8 mouse cellular contexts compared by ENCODE assay signal in genomic region chr1:152573470-152574059, GRCm38 (mm10).
DNase-seq lines count a peak whose midpoint lies in the region; ATAC-seq and TF ChIP-seq lines count a peak whose summit lies in the region.
"Had no signal": no experiment of that assay in that cellular context is flagged by ENCODE, and none has a peak within 500 bp of the region (broad histone marks: within the 10 kb centered on the region; RNA-seq: fewer than 3 reads in every experiment).

No protein-coding gene starts in this region.

- no peak for TF ChIP-seq CTCF in cerebellum, adult 2 months (IDR thresholded peaks at IDR 0.05; ENCODE audit: borderline replicate concordance, insufficient read depth, low read depth, low read length)

- no peak for ATAC-seq in heart, embryonic 15.5 days (replicated peaks; ENCODE audit: insufficient number of reproducible peaks, insufficient read depth, low FRiP score, low read depth)
- ATAC-seq in embryonic facial prominence, embryonic 13.5 days (ENCODE audit: insufficient number of reproducible peaks, insufficient read depth, low FRiP score, low TSS enrichment, low read depth): no peak

- no peaks in the 10 kb centered on the region for H3K9me3 ChIP-seq in heart, embryonic 15.5 days (replicated peaks)
- no peaks in the 10 kb centered on the region for H3K9me3 ChIP-seq in embryonic facial prominence, embryonic 13.5 days
- no peaks in the 10 kb centered on the region for H3K9me3 ChIP-seq in limb, embryonic 10.5 days (replicated peaks)

- H3K4me3 ChIP-seq in heart, embryonic 15.5 days: no peak overlapping the region
- no peak overlapping the region for H3K4me3 ChIP-seq in embryonic facial prominence, embryonic 13.5 days
- H3K4me3 ChIP-seq in limb, embryonic 10.5 days: no peak overlapping the region
- H3K4me3 ChIP-seq in cerebellum, adult 2 months (replicated peaks; ENCODE audit: insufficient read depth, low read depth, low read length): no peak overlapping the region

- TF ChIP-seq POLR2A in cerebellum, adult 2 months (IDR thresholded peaks at IDR 0.05; ENCODE audit: borderline replicate concordance, insufficient read depth, low read length): no peak

- H3K27ac ChIP-seq in heart, embryonic 15.5 days: peak overlapping the region; percentile 35
- H3K27ac ChIP-seq in embryonic facial prominence, embryonic 13.5 days: 0 out of 2 replicates have a peak overlapping the region, but pooled peaks have one; percentile 19
- 0 out of 2 replicates have a peak overlapping the region, but pooled peaks have one; percentile 7 for H3K27ac ChIP-seq in limb, embryonic 10.5 days
- H3K27ac ChIP-seq in cerebellum, adult 2 months (ENCODE audit: insufficient read depth, low read length): no peak overlapping the region
- H3K27ac ChIP-seq: hindbrain, embryonic 14.5 days had no signal

- H3K4me1 ChIP-seq in heart, embryonic 15.5 days (replicated peaks): peaks cover 59% of the 10 kb centered on the region
- H3K4me1 ChIP-seq in embryonic facial prominence, embryonic 13.5 days: peaks cover 50% of the 10 kb centered on the region
- H3K4me1 ChIP-seq in limb, embryonic 10.5 days: peaks cover 50% of the 10 kb centered on the region
- peaks cover 9% of the 10 kb centered on the region; the same call in 1 of the 2 replicates for H3K4me1 ChIP-seq in cerebellum, adult 2 months (ENCODE audit: control insufficient read depth, insufficient read depth, low read length)

- H3K27me3 ChIP-seq in heart, embryonic 15.5 days: no peaks in the 10 kb centered on the region
- peaks cover 8% of the 10 kb centered on the region; the same call in 1 of the 2 replicates for H3K27me3 ChIP-seq in embryonic facial prominence, embryonic 13.5 days
- no peaks in the 10 kb centered on the region for H3K27me3 ChIP-seq in limb, embryonic 10.5 days (ENCODE audit: low read depth, poor library complexity, severe bottlenecking)
- H3K27me3 ChIP-seq in cerebellum, adult 2 months (ENCODE audit: control insufficient read depth, insufficient read depth, low read length): no peaks in the 10 kb centered on the region

- H3K36me3 ChIP-seq in heart, embryonic 15.5 days: peaks cover 10% of the 10 kb centered on the region; the same call in 1 of the 2 replicates
- peaks cover 9% of the 10 kb centered on the region for H3K36me3 ChIP-seq in embryonic facial prominence, embryonic 13.5 days
- H3K36me3 ChIP-seq in limb, embryonic 10.5 days: peaks cover 30% of the 10 kb centered on the region

- no peak overlapping the region for H3K9ac ChIP-seq in heart, embryonic 15.5 days
- no peak overlapping the region for H3K9ac ChIP-seq in embryonic facial prominence, embryonic 13.5 days
- H3K9ac ChIP-seq: hindbrain, embryonic 14.5 days had no signal

- WGBS in heart, embryonic 15.5 days: 36% methylated on average over 8 of the region's 8 CpGs
- WGBS in embryonic facial prominence, embryonic 13.5 days: 68% methylated on average over 8 of the region's 8 CpGs
- 61% methylated on average over 8 of the region's 8 CpGs for WGBS in limb, embryonic 10.5 days
- WGBS in cerebellum, adult 2 months: 59% methylated on average over 8 of the region's 8 CpGs

- H3K4me2 ChIP-seq in heart, embryonic 15.5 days: no peak overlapping the region
- H3K4me2 ChIP-seq in embryonic facial prominence, embryonic 13.5 days: no peak overlapping the region
- H3K4me2 ChIP-seq: hindbrain, embryonic 14.5 days had no signal

- intact Hi-C loops in heart, postnatal 36 days (cut with DNase I): no loop called here

- no peak for DNase-seq in heart, postnatal 36 days
- peak; percentile 48 for DNase-seq in Muller cell, postnatal 12 days (ENCODE audit: inconsistent ontology term)
- DNase-seq in limb, embryonic 10.5 days (ENCODE audit: low spot score): no peak
- no peak for DNase-seq in cerebellum, adult 2 months
- DNase-seq in thymus, postnatal 4 days: no peak
